Comparison of ENCODE assay signal across 17 mouse cellular contexts in the genomic region with DNA sequence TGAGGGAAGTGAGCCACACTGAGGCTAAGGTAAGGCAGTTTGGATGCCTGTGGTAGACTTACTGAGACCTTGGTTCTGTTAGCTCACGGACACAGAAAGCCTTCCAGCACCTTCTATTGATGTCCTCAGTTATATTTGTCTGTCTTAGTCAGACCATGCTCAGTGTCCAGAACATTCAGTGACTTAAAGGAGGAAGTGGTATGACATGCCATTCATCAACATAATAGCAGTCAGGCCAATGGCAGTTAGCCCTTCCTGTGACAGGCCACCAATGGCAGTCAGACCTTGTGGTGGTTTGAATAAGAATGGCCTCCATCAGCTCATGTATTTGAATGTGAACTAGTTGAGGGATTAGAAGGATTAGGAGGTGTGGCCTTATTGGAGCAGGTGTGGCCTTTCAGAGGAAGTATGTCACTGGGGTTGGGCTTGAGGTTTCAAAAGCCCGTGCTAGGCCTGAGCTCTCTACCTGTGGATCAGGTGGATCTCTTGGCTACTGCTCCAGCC.
"Had no signal": no experiment of that assay in that cellular context is flagged by ENCODE, and none has a peak within 500 bp of the region (broad histone marks: within the 10 kb centered on the region; RNA-seq: fewer than 3 reads in every experiment).

No protein-coding gene starts in this region.

- H3K9me3 ChIP-seq: lung, embryonic 15.5 days; neural tube, embryonic 15.5 days had no signal

- H3K4me1 ChIP-seq: lung, embryonic 15.5 days; midbrain, embryonic 10.5 days; midbrain, embryonic 12.5 days; neural tube, embryonic 13.5 days; neural tube, embryonic 15.5 days had no signal

- H3K4me2 ChIP-seq: lung, embryonic 15.5 days; midbrain, embryonic 12.5 days; neural tube, embryonic 13.5 days; neural tube, embryonic 15.5 days had no signal

- H3K27me3 ChIP-seq: lung, embryonic 15.5 days; midbrain, embryonic 12.5 days; neural tube, embryonic 13.5 days; neural tube, embryonic 15.5 days had no signal

- H3K27ac ChIP-seq: lung, embryonic 15.5 days; midbrain, embryonic 10.5 days; midbrain, embryonic 12.5 days; neural tube, embryonic 13.5 days; neural tube, embryonic 15.5 days had no signal

- DNase-seq: lung, adult 2 months; lung, postnatal 10 days; lung, postnatal 4 days; midbrain, embryonic 14.5 days; right cerebral cortex, postnatal 25 days; right cerebral cortex, postnatal 4 days; spleen, adult 18-20 months; thymus, adult 18-20 months; thymus, postnatal 14 days; thymus, postnatal 36 days had no signal

- H3K36me3 ChIP-seq: lung, embryonic 15.5 days; neural tube, embryonic 15.5 days had no signal

- H3K9ac ChIP-seq: lung, embryonic 15.5 days; midbrain, embryonic 12.5 days; neural tube, embryonic 13.5 days; neural tube, embryonic 15.5 days had no signal

- ATAC-seq: midbrain, embryonic 16.5 days had no signal

- H3K4me3 ChIP-seq: lung, embryonic 15.5 days; midbrain, embryonic 10.5 days; midbrain, embryonic 12.5 days; myocyte; neural tube, embryonic 13.5 days; neural tube, embryonic 15.5 days had no signal
